Mouse (Mus musculus): Measurements from ENCODE around the gene Zswim7.

The Zswim7 gene

GRCm38 (mm10) chr11:62253380-62253779, 27.8 kb downstream of the Zswim7 start:
- DNase-seq (ENCODE audit: low read depth) = no peak

GRCm38 (mm10) chr11:62251047-62251446, 30.1 kb downstream of the Zswim7 start:
- no peak for DNase-seq (ENCODE audit: low read depth)

GRCm38 (mm10) chr11:62249266-62250037, 31.7 kb downstream of the Zswim7 start:
- no peak for DNase-seq (ENCODE audit: low read depth)

- no peak for DNase-seq (ENCODE audit: low read depth)
These were observed 32.6 kb downstream of the Zswim7 start, which contains the start of gene Adora2b for GRCm38 (mm10) chr11:62248401-62249244. TSS of gene Adora2b (plus strand) at chr11:62248984.

GRCm38 (mm10) chr11:62247759-62248400, 33.3 kb downstream of the Zswim7 start:
- DNase-seq (ENCODE audit: low read depth) = no peak

- no peak for DNase-seq (ENCODE audit: low read depth)
These were observed 36.7 kb downstream of the Zswim7 start for GRCm38 (mm10) chr11:62244471-62244870.

GRCm38 (mm10) chr11:62243871-62244270, 37.3 kb downstream of the Zswim7 start:
- DNase-seq (ENCODE audit: low read depth) = no peak

- no peak for DNase-seq (ENCODE audit: low read depth)
These were observed 40.4 kb downstream of the Zswim7 start for GRCm38 (mm10) chr11:62240631-62241261.

- no peak for DNase-seq (ENCODE audit: low read depth)
These were observed 56.4 kb downstream of the Zswim7 start for GRCm38 (mm10) chr11:62224797-62225196.

GRCm38 (mm10) chr11:62223962-62224361, 57.2 kb downstream of the Zswim7 start:
- peak; percentile 66 for DNase-seq (ENCODE audit: low read depth)

GRCm38 (mm10) chr11:62223416-62223815, 57.8 kb downstream of the Zswim7 start:
- no peak for DNase-seq (ENCODE audit: low read depth)

GRCm38 (mm10) chr11:62220756-62221510, 60.2 kb downstream of the Zswim7 start:
- no peak for DNase-seq (ENCODE audit: low read depth)

- no peak for DNase-seq (ENCODE audit: low read depth)
These were observed 63.4 kb downstream of the Zswim7 start for GRCm38 (mm10) chr11:62217751-62218150.

Measured in c-Kit-positive CD71-negative TER-119-negative erythroid progenitor cells, embryonic 14.5 days (primary cell).